Mouse (Mus musculus) WW6 (cell line): ENCODE results near the gene Hormad1.
"Not testable (repeated sequence)": the region's sequence is repeated elsewhere in the genome, so short reads cannot be mapped to it uniquely, and the experiment has no call there.

Experiments used
- DNase-seq: peaks from one replicate; pipeline ENCODE4 v3.0.0-alpha.2; 2013; ENCODE audit warnings: low read depth, low spot score

Hormad1 gene

DNA sequence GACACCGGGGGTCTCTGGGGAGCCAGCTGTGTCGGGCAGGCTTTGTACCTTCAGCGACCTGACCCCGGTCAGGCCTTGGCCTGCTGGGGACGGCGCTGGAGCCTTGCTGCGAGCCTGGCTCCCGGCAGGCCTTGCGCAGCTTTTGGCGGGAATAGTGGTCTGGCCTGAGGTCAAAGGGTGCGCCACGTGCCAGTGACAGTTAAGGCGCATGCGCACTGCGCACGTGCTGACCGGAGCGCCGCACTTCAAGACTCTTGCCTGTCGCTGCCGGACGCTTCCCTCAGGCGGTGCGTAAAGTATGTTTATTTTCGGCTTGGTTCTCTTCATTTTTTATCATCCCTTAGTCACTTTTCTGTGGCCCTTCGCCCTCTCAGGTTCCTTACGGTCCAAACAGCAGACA, at the start of gene Hormad1:
TSS of gene Hormad1 (plus strand) at position 241 of the 400 bp plus-strand sequence.
- peak; percentile 40 for DNase-seq

- DNase-seq, result no peak
These were observed 47.8 kb upstream of the Hormad1 start for GRCm38 (mm10) chr3:95511611-95512180.

DNA sequence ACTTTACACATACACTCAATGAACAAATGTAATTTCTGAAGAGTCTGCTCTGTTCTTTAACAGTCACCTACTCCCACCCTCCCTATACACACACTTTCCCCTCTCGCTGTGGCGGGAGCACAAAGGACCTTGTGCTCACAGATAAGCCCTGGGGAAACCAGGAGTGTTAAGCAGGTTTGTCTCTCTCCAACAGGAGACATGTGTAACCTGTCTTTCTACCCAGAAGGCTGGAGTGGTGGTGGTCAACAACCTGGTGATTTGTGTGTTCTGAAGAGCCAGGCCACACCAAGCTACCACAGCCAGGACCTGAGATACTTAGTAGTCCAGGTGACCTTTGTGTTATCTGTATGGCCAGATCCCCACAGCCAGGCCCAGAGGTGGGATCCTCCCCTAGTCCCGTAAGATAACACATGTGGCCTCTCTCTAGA, 42.8 kb upstream of the Hormad1 start:
- no peak for DNase-seq

DNA sequence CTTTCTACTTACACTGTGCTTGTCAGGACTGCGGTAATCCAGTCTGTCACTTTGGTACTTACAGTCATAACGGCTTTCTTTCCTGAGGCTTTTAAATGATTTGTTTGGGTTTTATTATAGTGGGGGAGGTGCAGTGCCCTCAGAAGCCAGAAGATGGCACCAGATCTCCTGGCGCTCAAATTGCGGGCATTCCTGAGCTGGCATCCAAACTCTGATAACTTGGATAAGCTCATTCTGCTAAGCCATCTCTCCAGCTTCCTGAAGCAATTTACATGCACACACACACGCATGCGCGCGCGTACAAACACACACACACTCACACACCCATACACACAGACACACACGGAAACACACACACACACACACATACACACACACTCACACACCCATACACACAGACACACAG, 42.0 kb upstream of the Hormad1 start:
- DNase-seq, result peak; percentile 46

- DNase-seq, result no peak
These were observed 40.6 kb upstream of the Hormad1 start for GRCm38 (mm10) chr3:95518891-95519290.

DNA sequence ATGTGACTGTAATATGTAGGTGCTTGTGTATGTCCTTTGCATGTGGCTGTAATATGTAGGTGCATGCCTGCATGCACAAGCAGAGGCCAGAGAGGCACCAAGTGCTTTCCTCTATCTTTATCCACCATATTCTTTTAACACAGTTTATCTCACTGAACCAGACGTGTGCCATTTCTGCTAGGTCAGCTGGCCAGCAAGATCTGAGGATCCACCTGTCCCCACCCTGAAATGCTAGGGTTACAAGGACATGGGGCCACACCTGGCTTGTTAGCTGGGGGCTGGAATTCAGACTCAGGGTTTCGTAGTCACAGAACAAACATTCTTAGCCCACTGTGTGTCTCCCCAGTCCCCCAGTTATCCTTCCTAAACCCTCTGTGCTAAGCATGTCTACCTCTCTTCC, 40.2 kb upstream of the Hormad1 start:
- no peak for DNase-seq

GRCm38 (mm10) chr3:95520100-95520499, 39.4 kb upstream of the Hormad1 start:
- DNase-seq, result no peak

- no peak for DNase-seq
These were observed 38.3 kb upstream of the Hormad1 start for GRCm38 (mm10) chr3:95521168-95521567.

- no peak for DNase-seq
These were observed 35.8 kb upstream of the Hormad1 start for GRCm38 (mm10) chr3:95523662-95524061.

DNA sequence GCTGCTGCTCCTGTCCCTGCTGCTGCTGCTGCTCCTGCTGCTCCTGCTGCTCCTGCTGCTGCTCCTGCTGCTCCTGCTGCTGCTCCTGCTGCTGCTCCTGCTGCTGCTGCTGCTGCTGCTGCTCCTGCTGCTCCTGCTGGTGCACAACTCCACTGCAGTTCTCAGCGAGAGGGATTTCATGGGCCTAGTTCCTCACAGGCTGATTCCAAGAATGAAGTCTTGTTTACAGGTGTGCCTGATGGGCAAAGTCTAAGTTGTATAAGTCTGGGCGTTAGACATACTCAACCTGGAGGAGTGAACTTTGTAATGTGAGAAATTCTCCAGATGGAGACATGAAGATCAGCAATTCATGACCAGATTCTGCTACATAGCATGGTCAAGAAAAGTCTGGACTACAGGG, 34.8 kb upstream of the Hormad1 start:
- DNase-seq, result no peak

DNA sequence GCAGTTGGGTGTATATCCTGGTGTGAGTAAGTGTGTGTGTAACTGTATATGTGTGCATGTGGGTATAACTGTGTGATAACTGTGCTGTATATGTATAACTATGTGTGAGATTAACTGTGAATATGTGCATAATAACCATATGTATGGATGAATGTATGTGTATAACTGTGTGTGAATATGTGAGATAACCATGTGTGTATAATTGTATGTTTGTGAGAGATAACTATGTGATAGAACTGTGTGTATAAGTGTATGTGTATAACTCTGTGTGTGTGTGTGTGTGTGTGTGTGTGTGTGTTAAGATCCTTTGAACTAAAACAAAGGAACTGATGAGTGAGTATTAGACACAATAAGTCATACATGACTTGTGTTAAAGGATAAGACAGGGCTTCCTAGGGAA, 33.4 kb upstream of the Hormad1 start:
- DNase-seq, result no peak

- DNase-seq, result no peak
These were observed 32.8 kb upstream of the Hormad1 start, which contains the start of gene Ctss for GRCm38 (mm10) chr3:95526622-95527211. Ctss (plus strand) TSS chr3:95526786.

DNA sequence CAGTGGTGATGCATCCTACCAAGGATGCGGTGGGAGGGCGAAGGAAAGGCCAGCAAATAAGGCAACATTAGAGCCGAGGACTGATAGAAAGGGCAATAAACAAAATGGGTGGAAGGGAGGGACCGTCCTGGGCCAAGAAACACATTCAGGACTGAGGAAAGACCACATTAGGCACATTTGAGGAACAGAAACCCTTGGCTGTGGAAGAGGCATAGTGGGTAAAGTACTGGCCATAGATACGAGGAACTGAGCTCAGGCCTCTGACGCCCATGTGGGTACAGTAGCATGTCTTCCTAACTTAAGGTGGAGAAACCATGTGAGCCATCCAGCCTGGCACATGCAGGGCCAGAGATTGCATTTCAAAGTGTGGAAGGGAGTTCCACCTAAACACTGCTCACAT, 29.7 kb upstream of the Hormad1 start:
- DNase-seq, result no peak

- no peak for DNase-seq
These were observed 28.5 kb upstream of the Hormad1 start for GRCm38 (mm10) chr3:95531025-95531424.

GRCm38 (mm10) chr3:95533364-95533763, 26.1 kb upstream of the Hormad1 start:
- DNase-seq, result no peak

GRCm38 (mm10) chr3:95534927-95535326, 24.6 kb upstream of the Hormad1 start:
- no peak for DNase-seq

GRCm38 (mm10) chr3:95538936-95539335, 20.5 kb upstream of the Hormad1 start:
- DNase-seq, result no peak

GRCm38 (mm10) chr3:95539837-95540236, 19.6 kb upstream of the Hormad1 start:
- no peak for DNase-seq

- not testable (repeated sequence) for DNase-seq
These were observed 18.3 kb upstream of the Hormad1 start for GRCm38 (mm10) chr3:95541186-95541585.

DNA sequence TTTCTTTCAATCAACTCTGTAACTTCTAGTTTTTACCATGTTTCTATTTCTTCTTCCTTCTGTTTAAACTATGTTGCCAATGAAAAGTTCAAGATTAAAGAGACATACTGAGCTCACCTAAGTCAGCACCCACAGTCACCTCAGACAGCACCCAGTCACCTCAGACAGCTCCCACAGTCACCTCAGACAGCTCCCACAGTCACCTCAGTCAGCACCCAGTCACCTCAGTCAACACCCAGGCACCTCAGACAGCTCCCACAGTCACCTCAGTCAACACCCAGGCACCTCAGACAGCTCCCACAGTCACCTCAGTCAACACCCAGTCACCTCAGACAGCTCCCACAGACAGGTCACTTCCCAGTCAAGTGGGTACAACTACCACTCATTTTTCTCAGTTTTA, 17.3 kb upstream of the Hormad1 start:
- no peak for DNase-seq

DNA sequence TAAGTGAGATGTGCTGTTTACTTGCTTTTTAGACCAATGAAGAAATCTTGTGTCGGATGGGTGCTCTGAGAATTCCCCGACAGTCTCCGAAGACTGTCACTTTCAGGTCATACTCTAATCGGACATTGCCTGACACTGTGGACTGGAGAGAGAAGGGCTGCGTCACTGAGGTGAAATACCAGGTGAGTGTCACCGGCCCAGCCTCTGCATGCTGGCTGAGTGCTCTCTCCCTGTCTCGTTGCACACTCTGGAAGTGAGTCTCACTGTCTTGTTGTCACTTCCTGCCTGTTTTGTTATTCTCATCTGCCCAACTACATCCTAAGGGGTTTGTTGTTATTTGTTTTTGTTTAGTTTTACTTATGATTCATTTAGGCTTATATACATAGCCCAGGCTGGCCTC, 16.5 kb upstream of the Hormad1 start:
- DNase-seq, result no peak

- DNase-seq, result no peak
These were observed 9.3 kb upstream of the Hormad1 start for GRCm38 (mm10) chr3:95550176-95550575.

DNA sequence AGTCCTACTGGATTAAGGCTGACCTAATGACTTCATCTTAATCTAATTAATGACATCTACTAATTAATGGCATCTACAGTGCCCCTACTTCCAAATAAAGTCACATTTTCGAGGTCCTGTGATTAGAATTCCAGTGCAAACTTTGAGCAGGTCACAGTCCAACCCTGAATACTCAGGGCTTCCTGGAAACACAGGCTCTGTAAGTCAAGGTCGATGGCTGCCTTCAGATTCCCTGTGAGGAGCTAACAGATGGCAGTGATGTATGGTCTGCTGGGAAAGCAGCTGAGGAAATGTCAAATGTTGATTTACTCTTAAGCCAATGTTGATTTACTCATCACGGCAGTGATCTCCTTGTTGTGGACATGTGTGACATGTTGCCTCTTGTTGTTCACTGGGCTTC, 5.5 kb upstream of the Hormad1 start:
- no peak for DNase-seq

DNA sequence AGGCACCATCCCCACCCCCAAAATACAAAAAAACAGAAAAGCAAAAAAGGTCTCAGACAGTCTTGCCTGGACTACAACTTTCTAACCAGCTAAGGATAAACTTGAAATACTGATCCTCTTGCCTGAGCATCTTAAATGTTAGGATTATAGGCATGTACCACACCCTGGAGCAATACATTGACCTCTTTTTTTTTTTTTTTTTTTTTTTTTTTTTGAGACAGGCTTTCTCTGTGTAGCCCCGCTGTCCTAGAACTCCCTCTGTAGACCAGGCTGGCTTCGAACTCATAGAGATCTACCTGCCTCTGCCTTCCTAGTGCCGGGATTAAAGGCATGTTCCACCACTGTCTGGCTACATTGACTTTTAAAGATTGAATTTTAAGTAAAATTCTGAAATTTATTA, 1.3 kb downstream of the Hormad1 start:
- no peak for DNase-seq
